Mouse (Mus musculus) adrenal gland, adult 10 weeks (tissue): ENCODE results near the gene Wbp11. TPM values are rescaled to one million over a fixed set of nuclear protein-coding genes. Genes with fewer than 3 reads are reported as not detected.

Experiments used
- polyA plus RNA-seq: library from polyadenylated mRNA; stranded (reverse); fragments of 350-450 nt; fragmentation: Illumina TruSeq; extraction: RNeasy Lipid Tissue Mini Kit (QIAGEN cat#74804); gene quantifications from one replicate; pipeline ENCODE4 v1.2.3, GENCODE M21; 2014; ENCODE audit warnings: low read depth, low replicate concordance

Wbp11 gene
- polyA plus RNA-seq: 102 TPM

DNA sequence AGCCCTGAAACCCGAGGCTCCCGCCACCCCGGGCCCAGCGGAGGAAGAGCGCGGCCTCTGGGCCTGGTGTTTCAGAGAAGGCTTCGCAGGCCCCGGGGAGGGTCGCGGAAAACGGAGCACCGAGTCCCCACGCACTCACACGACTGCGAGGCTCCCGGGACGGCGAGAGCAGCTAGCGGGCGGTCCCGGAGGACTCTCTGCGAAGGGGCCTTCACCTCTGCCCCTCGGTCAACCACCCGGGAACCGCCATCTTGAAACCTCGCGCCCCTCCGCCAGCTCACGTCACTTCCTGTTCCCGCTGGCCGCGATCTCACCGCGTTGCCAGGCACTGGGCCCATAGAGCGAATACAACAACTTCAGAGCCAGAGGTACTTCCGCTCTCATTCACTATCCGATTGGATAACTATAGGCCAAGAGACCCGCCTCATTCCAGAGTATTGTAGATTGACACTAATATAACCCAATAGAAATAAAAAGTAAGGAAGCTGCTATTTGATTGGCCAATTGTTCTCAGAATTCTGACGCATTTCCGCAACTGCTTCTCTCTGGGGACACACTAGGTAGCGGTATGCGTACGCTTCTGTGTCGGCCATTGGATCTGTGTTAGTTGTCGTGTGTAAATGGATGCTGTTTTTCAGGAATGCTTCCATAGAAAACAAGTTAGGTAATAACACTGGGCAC is at the start of gene Wbp11:
Gene Wbp11, minus strand, starts transcription at position 353 of the 681 bp plus-strand sequence.

DNA sequence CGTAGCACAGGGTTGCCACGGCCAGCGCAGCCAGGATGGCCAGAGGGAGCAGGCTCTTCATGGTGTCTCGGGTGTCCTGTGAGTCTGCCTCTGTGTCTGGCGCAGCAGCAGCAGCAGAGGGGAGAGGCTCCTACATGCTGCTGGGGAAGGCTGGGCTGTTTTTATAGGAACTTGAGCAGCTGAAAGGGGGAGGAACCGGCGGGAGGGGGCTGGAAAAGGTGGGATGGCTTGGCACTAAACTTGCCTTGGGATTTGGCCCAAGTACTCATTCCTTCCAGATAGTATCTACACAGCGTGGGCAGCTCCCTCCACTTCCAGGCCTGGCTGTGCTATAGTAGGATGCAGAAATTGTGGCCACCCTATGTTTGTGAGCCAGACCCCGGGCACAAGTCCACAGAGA is 47.6 kb upstream of the Wbp11 start, which contains the start of gene Mgp:
Gene Mgp, minus strand, starts transcription at position 154 of the 400 bp plus-strand sequence.

DNA sequence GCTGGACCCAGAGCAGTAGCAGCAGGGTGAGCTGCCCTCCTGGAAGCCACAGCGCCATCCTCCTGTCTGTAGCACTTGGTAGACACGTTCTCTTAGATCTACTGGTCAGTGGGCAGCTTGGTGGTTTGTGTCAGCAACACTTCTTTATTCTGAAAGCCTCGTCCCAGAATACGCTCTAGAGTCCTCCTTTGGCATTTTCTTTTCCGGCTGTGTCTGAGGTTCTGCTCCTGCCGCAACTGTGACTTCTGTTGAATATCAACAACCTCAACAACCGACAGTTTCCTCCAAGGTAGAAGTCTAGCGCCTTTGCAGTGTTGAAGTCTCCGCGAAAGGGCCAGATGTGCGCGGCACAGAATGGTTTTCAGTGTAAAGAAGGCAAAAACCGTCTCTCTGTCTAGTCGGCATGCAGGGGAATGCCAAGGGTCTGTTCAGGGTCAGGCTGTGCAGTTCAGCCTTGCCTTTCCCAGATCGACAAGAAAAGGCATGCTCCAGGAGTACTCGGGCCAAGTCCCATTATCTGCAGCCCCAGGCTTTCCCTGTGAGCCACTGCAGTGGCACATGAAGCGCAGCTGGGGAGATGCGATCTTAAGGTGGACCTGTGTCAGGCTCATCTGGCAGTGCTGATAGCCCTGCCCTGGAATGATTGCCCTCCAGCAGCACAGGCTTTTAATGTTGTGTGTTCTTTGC is 29.3 kb upstream of the Wbp11 start, which contains the start of gene Art4:
Gene Art4, minus strand, starts transcription at position 548 of the 687 bp plus-strand sequence.

DNA sequence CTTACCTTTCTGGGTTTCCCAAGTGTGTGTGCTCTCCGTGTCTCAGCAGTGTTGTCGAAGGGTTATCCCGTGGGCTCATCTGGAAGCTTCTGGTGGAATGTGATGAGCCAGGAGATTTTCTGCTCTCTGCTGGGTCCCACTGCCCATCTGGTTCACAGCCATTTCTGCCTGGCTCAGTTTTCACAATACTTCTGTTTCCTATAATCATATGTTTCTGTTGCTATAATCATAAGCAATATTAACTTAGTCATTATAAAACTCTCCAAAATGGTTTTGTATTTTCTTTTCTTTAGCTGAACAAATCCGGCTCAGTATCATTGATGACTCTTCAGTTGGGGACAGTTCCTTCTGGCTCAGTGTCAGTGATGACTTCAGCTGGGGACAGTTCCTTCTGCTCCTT is 7.3 kb upstream of the Wbp11 start, which contains the start of gene Smco3:
Gene Smco3, minus strand, starts transcription at position 101 of the 400 bp plus-strand sequence.

GRCm38 (mm10) chr6:136827516-136827880 is 535 bp downstream of the Wbp11 start, which contains the start of gene BC049715:
Gene BC049715 (plus strand): TSS chr6:136827626.

DNA sequence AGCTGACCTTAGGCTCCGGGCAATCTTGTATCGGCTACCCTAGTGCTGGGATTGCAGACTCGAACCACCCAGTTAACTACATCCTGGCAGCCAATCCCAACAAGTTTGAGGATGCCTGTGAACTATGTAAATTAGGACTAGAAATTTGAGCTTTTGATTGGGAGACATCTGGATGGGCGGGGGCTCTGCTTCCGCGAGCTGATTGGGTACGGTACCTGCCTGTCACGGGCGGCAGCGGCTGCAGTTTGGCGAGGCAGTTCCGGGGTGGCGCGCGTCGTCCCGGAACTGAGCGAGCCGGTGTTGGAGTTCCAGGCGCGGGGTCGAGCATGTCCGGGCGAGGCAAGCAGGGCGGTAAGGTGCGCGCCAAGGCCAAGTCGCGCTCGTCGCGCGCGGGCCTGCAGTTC is 20.0 kb downstream of the Wbp11 start, which contains the start of gene H2afj:
Gene H2afj, plus strand, starts transcription at position 231 of the 404 bp plus-strand sequence.

GRCm38 (mm10) chr6:136803739-136804633 is 24.0 kb downstream of the Wbp11 start, which contains the start of gene Hist4h4:
Gene Hist4h4 (minus strand): TSS chr6:136804415.

GRCm38 (mm10) chr6:136781377-136781986 is 46.6 kb downstream of the Wbp11 start, which contains the start of gene Gucy2c:
Gene Gucy2c (minus strand): TSS chr6:136781765.

Other genes with a start within 250 kb of the Wbp11 start
- 22.2 TPM for gene Plbd1, start 166.3 kb downstream of the Wbp11 start, polyA plus RNA-seq
- not detected for gene Gucy2c, start 46.5 kb downstream of the Wbp11 start, polyA plus RNA-seq
- gene Hist4h4, start 23.8 kb downstream of the Wbp11 start, polyA plus RNA-seq: not detected
- gene H2afj, start 20.0 kb downstream of the Wbp11 start, polyA plus RNA-seq: 11.4 TPM
- gene BC049715, start 607 bp downstream of the Wbp11 start, polyA plus RNA-seq: 0.70 TPM
- 0.93 TPM for gene Smco3, start 7.2 kb upstream of the Wbp11 start, polyA plus RNA-seq
- 4.3 TPM for gene Art4, start 29.5 kb upstream of the Wbp11 start, polyA plus RNA-seq
- 110 TPM for gene Mgp, start 47.6 kb upstream of the Wbp11 start, polyA plus RNA-seq
- gene Erp27, start 93.9 kb upstream of the Wbp11 start, polyA plus RNA-seq: not detected
- not detected for gene Pde6h, start 95.6 kb upstream of the Wbp11 start, polyA plus RNA-seq
- 21.1 TPM for gene Arhgdib, start 113.7 kb upstream of the Wbp11 start, polyA plus RNA-seq